9 mouse cellular contexts compared by ENCODE assay signal in genomic region chr12:82339221-82339861, GRCm38 (mm10).
DNase-seq lines count a peak whose midpoint lies in the region.
"Had no signal": no experiment of that assay in that cellular context is flagged by ENCODE, and none has a peak within 500 bp of the region (broad histone marks: within the 10 kb centered on the region; RNA-seq: fewer than 3 reads in every experiment).

No protein-coding gene starts in this region.

- 0 out of 2 replicates have a peak overlapping the region, but pooled peaks have one; percentile 25 for H3K27ac ChIP-seq in forebrain, embryonic 10.5 days
- peak overlapping the region; percentile 42; the same call in 1 of the 2 replicates for H3K27ac ChIP-seq in midbrain, embryonic 10.5 days (replicated peaks)

- intact Hi-C loops in heart, postnatal 36 days (cut with DNase I) = no loop called here

- H3K9me3 ChIP-seq in forebrain, embryonic 10.5 days = no peaks in the 10 kb centered on the region
- H3K9me3 ChIP-seq in midbrain, embryonic 10.5 days (replicated peaks) = no peaks in the 10 kb centered on the region

- 27% methylated on average over 18 of the region's 18 CpGs for WGBS in forebrain, embryonic 10.5 days
- WGBS in midbrain, embryonic 10.5 days = 56% methylated on average over 18 of the region's 18 CpGs

- no peaks in the 10 kb centered on the region for H3K27me3 ChIP-seq in forebrain, embryonic 10.5 days (ENCODE audit: poor library complexity, severe bottlenecking)
- H3K27me3 ChIP-seq in midbrain, embryonic 10.5 days (ENCODE audit: low read depth, poor library complexity, severe bottlenecking) = no peaks in the 10 kb centered on the region

- peaks cover 36% of the 10 kb centered on the region for H3K36me3 ChIP-seq in forebrain, embryonic 10.5 days (replicated peaks)
- H3K36me3 ChIP-seq in midbrain, embryonic 10.5 days = peaks cover 32% of the 10 kb centered on the region

- DNase-seq in adrenal gland, adult 2 months = peak; percentile 24
- no peak for DNase-seq in adrenal gland, adult 8-10 months
- no peak for DNase-seq in forebrain, embryonic 10.5 days (ENCODE audit: extremely low spot score, low spot score)
- peak; percentile 27 to 31 for DNase-seq in heart, postnatal 36 days
- peak; percentile 42 to 65 for DNase-seq in left cerebral cortex, adult 18-20 months (ENCODE audit: low spot score in 2 of 2)
- no peak for DNase-seq in midbrain, embryonic 10.5 days (ENCODE audit: low spot score)
- DNase-seq in spleen, adult 18-20 months = no peak
- DNase-seq in thymus, postnatal 36 days = no peak

- H3K4me3 ChIP-seq in forebrain, embryonic 10.5 days = peak overlapping the region; percentile 31
- H3K4me3 ChIP-seq in midbrain, embryonic 10.5 days = no peak overlapping the region
- H3K4me3 ChIP-seq: myocyte had no signal

- H3K4me1 ChIP-seq in forebrain, embryonic 10.5 days = peaks cover 30% of the 10 kb centered on the region
- peaks cover 26% of the 10 kb centered on the region for H3K4me1 ChIP-seq in midbrain, embryonic 10.5 days

Comparison
In these comparisons a context has a peak if more than half of its experiments do, and no peak if none do; other contexts are left out.
1. DNase-seq: peak in adrenal gland, adult 2 months (single experiment), heart, postnatal 36 days (2 of 2) and left cerebral cortex, adult 18-20 months (2 of 2); none in adrenal gland, adult 8-10 months (single experiment), forebrain, embryonic 10.5 days (single experiment), midbrain, embryonic 10.5 days (single experiment), spleen, adult 18-20 months (0 of 2) and thymus, postnatal 36 days (0 of 2).